22 mouse cellular contexts compared by ENCODE assay signal in genomic region chr13:100518191-100518590, GRCm38 (mm10). TPM values are rescaled to one million over a fixed set of nuclear protein-coding genes. Genes with fewer than 3 reads are reported as not detected.
DNase-seq lines count a peak whose midpoint lies in the region; ATAC-seq and TF ChIP-seq lines count a peak whose summit lies in the region.
"Had no signal": no experiment of that assay in that cellular context is flagged by ENCODE, and none has a peak within 500 bp of the region (broad histone marks: within the 10 kb centered on the region; RNA-seq: fewer than 3 reads in every experiment).

No protein-coding gene starts in this region.

- no peak overlapping the region for H3K4me3 ChIP-seq in kidney, embryonic 15.5 days (replicated peaks)
- no peak overlapping the region for H3K4me3 ChIP-seq in kidney, embryonic 14.5 days (ENCODE audit: low read length)
- no peak overlapping the region for H3K4me3 ChIP-seq in intestine, embryonic 15.5 days (replicated peaks)
- H3K4me3 ChIP-seq in stomach, postnatal 0 days (ENCODE audit: low read depth, low read length): no peak overlapping the region
- no peak overlapping the region for H3K4me3 ChIP-seq in forebrain, embryonic 11.5 days (ENCODE audit: low read depth, low read length)
- H3K4me3 ChIP-seq in hindbrain, embryonic 16.5 days (ENCODE audit: low read length): no peak overlapping the region
- H3K4me3 ChIP-seq: forebrain, embryonic 12.5 days; heart, embryonic 12.5 days; hindbrain, embryonic 15.5 days; left cerebral cortex, adult 2 months; liver, embryonic 15.5 days; megakaryocyte, embryonic 14.5 days had no signal

- TF ChIP-seq EP300 in stomach, postnatal 0 days (optimal IDR thresholded peaks at IDR 0.05): no peak

- H3K27me3 ChIP-seq in kidney, embryonic 15.5 days: no peaks in the 10 kb centered on the region
- H3K27me3 ChIP-seq in kidney, embryonic 14.5 days (ENCODE audit: control insufficient read depth, insufficient read depth, low read length): no peaks in the 10 kb centered on the region
- no peaks in the 10 kb centered on the region for H3K27me3 ChIP-seq in intestine, embryonic 15.5 days (replicated peaks)
- H3K27me3 ChIP-seq in stomach, postnatal 0 days (ENCODE audit: control insufficient read depth, insufficient read depth, low read length): no peaks in the 10 kb centered on the region
- H3K27me3 ChIP-seq in forebrain, embryonic 11.5 days (ENCODE audit: control insufficient read depth, insufficient read depth, low read length): no peaks in the 10 kb centered on the region
- no peaks in the 10 kb centered on the region for H3K27me3 ChIP-seq in hindbrain, embryonic 16.5 days (replicated peaks; ENCODE audit: control insufficient read depth, insufficient read depth, low read length)
- H3K27me3 ChIP-seq: forebrain, embryonic 12.5 days; heart, embryonic 12.5 days; hindbrain, embryonic 15.5 days; liver, embryonic 15.5 days had no signal

- H3K4me2 ChIP-seq in kidney, embryonic 15.5 days: no peak overlapping the region
- no peak overlapping the region for H3K4me2 ChIP-seq in kidney, embryonic 14.5 days (replicated peaks; ENCODE audit: low read depth, low read length)
- no peak overlapping the region; the same call in 1 of the 2 replicates for H3K4me2 ChIP-seq in intestine, embryonic 15.5 days (replicated peaks)
- no peak overlapping the region for H3K4me2 ChIP-seq in stomach, postnatal 0 days (replicated peaks; ENCODE audit: low read depth)
- no peak overlapping the region for H3K4me2 ChIP-seq in forebrain, embryonic 11.5 days (ENCODE audit: low read depth, low read length, severe bottlenecking)
- H3K4me2 ChIP-seq in hindbrain, embryonic 16.5 days (ENCODE audit: low read length): no peak overlapping the region
- H3K4me2 ChIP-seq: forebrain, embryonic 12.5 days; heart, embryonic 12.5 days; hindbrain, embryonic 15.5 days; liver, embryonic 15.5 days had no signal

- H3K9ac ChIP-seq in kidney, embryonic 15.5 days: no peak overlapping the region
- H3K9ac ChIP-seq in kidney, embryonic 14.5 days (ENCODE audit: low read depth, low read length): no peak overlapping the region
- H3K9ac ChIP-seq in intestine, embryonic 15.5 days: no peak overlapping the region
- H3K9ac ChIP-seq in stomach, postnatal 0 days (ENCODE audit: low read length): no peak overlapping the region
- no peak overlapping the region for H3K9ac ChIP-seq in forebrain, embryonic 11.5 days (ENCODE audit: low read length)
- H3K9ac ChIP-seq in hindbrain, embryonic 16.5 days (ENCODE audit: low read depth, low read length): no peak overlapping the region
- H3K9ac ChIP-seq: forebrain, embryonic 12.5 days; heart, embryonic 12.5 days; hindbrain, embryonic 15.5 days; liver, embryonic 15.5 days had no signal

- 60% methylated on average over 6 of the region's 6 CpGs for WGBS in kidney, embryonic 15.5 days
- 53% methylated on average over 6 of the region's 6 CpGs for WGBS in kidney, embryonic 14.5 days
- WGBS in intestine, embryonic 15.5 days: 54% methylated on average over 6 of the region's 6 CpGs
- 55% methylated on average over 6 of the region's 6 CpGs for WGBS in stomach, postnatal 0 days
- 89% methylated on average over 6 of the region's 6 CpGs for WGBS in forebrain, embryonic 11.5 days
- WGBS in hindbrain, embryonic 16.5 days: 87% methylated on average over 6 of the region's 6 CpGs

- no peak for TF ChIP-seq CTCF in stomach, postnatal 0 days (IDR thresholded peaks at IDR 0.05; ENCODE audit: low read depth)

- no peaks in the 10 kb centered on the region for H3K9me3 ChIP-seq in kidney, embryonic 15.5 days (replicated peaks)
- no peaks in the 10 kb centered on the region for H3K9me3 ChIP-seq in kidney, embryonic 14.5 days (ENCODE audit: control insufficient read depth, low read length)
- no peaks in the 10 kb centered on the region for H3K9me3 ChIP-seq in intestine, embryonic 15.5 days
- H3K9me3 ChIP-seq in stomach, postnatal 0 days (ENCODE audit: control insufficient read depth, low read length): no peaks in the 10 kb centered on the region
- no peaks in the 10 kb centered on the region for H3K9me3 ChIP-seq in forebrain, embryonic 11.5 days (ENCODE audit: control insufficient read depth, low read length)
- no peaks in the 10 kb centered on the region for H3K9me3 ChIP-seq in hindbrain, embryonic 16.5 days (ENCODE audit: control insufficient read depth, low read length)
- H3K9me3 ChIP-seq: forebrain, embryonic 12.5 days; heart, embryonic 12.5 days; hindbrain, embryonic 15.5 days; liver, embryonic 15.5 days; megakaryocyte, embryonic 14.5 days had no signal

- peaks cover 22% of the 10 kb centered on the region for H3K4me1 ChIP-seq in kidney, embryonic 15.5 days
- 0 out of 2 replicates have a peak, but pooled peaks cover 4% of the 10 kb centered on the region for H3K4me1 ChIP-seq in kidney, embryonic 14.5 days (ENCODE audit: control insufficient read depth, insufficient read depth, low read length)
- peaks cover 18% of the 10 kb centered on the region for H3K4me1 ChIP-seq in intestine, embryonic 15.5 days (replicated peaks)
- H3K4me1 ChIP-seq in stomach, postnatal 0 days (replicated peaks; ENCODE audit: control insufficient read depth, insufficient read depth): no peaks in the 10 kb centered on the region
- no peaks in the 10 kb centered on the region; the same call in 1 of the 2 replicates for H3K4me1 ChIP-seq in forebrain, embryonic 11.5 days (replicated peaks; ENCODE audit: control insufficient read depth, insufficient read depth, low read length)
- no peaks in the 10 kb centered on the region for H3K4me1 ChIP-seq in hindbrain, embryonic 16.5 days (ENCODE audit: control insufficient read depth, insufficient read depth, low read depth, low read length)
- H3K4me1 ChIP-seq: hindbrain, embryonic 15.5 days had no signal

- ATAC-seq in kidney, embryonic 15.5 days (replicated peaks; ENCODE audit: low FRiP score): no peak
- ATAC-seq in kidney, embryonic 14.5 days (ENCODE audit: low FRiP score, low TSS enrichment): no peak
- ATAC-seq in intestine, embryonic 15.5 days: peak; percentile 75
- no peak for ATAC-seq in stomach, postnatal 0 days (ENCODE audit: low FRiP score, low TSS enrichment)
- no peak for ATAC-seq in forebrain, embryonic 11.5 days (replicated peaks; ENCODE audit: low FRiP score)
- no peak for ATAC-seq in hindbrain, embryonic 16.5 days
- ATAC-seq: midbrain, embryonic 16.5 days had no signal

- H3K36me3 ChIP-seq in kidney, embryonic 15.5 days: no peaks in the 10 kb centered on the region
- H3K36me3 ChIP-seq in kidney, embryonic 14.5 days (ENCODE audit: control insufficient read depth, insufficient read depth, low read length): no peaks in the 10 kb centered on the region
- no peaks in the 10 kb centered on the region for H3K36me3 ChIP-seq in intestine, embryonic 15.5 days
- H3K36me3 ChIP-seq in stomach, postnatal 0 days (ENCODE audit: control insufficient read depth, insufficient read depth, low read length): no peaks in the 10 kb centered on the region
- H3K36me3 ChIP-seq in forebrain, embryonic 11.5 days (ENCODE audit: control insufficient read depth, insufficient read depth, low read length): no peaks in the 10 kb centered on the region
- no peaks in the 10 kb centered on the region for H3K36me3 ChIP-seq in hindbrain, embryonic 16.5 days (ENCODE audit: control insufficient read depth, insufficient read depth, low read length)
- H3K36me3 ChIP-seq: forebrain, embryonic 12.5 days; heart, embryonic 12.5 days; hindbrain, embryonic 15.5 days; liver, embryonic 15.5 days had no signal

- peak; percentile 31 for DNase-seq in lung, postnatal 36 days
- DNase-seq in lung, postnatal 14 days: no peak
- DNase-seq in stomach, postnatal 0 days (ENCODE audit: low spot score): no peak
- no peak for DNase-seq in forebrain, embryonic 11.5 days (ENCODE audit: low spot score)
- DNase-seq: adrenal gland, postnatal 10 days; cerebellum, adult 18-20 months; gastrocnemius, postnatal 25 days; heart, postnatal 36 days; kidney, postnatal 14 days; retina, postnatal 1 day; thymus, postnatal 14 days had no signal

- H3K27ac ChIP-seq in kidney, embryonic 15.5 days: peak overlapping the region; percentile 87
- no peak overlapping the region; the same call in 1 of the 2 replicates for H3K27ac ChIP-seq in kidney, embryonic 14.5 days (ENCODE audit: low read depth, low read length)
- H3K27ac ChIP-seq in intestine, embryonic 15.5 days: peak overlapping the region; percentile 81
- H3K27ac ChIP-seq in stomach, postnatal 0 days (replicated peaks): peak overlapping the region; percentile 64
- no peak overlapping the region for H3K27ac ChIP-seq in forebrain, embryonic 11.5 days (ENCODE audit: low read depth, low read length)
- no peak overlapping the region for H3K27ac ChIP-seq in hindbrain, embryonic 16.5 days (ENCODE audit: low read depth, low read length)
- H3K27ac ChIP-seq: forebrain, embryonic 12.5 days; hindbrain, embryonic 15.5 days; left cerebral cortex, adult 2 months; liver, embryonic 15.5 days had no signal

RNA-seq across cellular contexts. Expression of gene Gtf2h2, which starts 25.8 kb away (rescaled TPM):
- polyA plus RNA-seq in kidney, embryonic 15.5 days (2015; fragmentation: Nextera tagmentation; extraction: Ambion mirVana): 81.4 and 82.1 TPM in 2 replicates
- 86.3 and 94.4 TPM in 2 replicates for polyA plus RNA-seq in kidney, embryonic 14.5 days (2014; fragmentation: Nextera tagmentation; extraction: Ambion mirVana)
- 78.8 and 79.0 TPM in 2 replicates for polyA plus RNA-seq in intestine, embryonic 15.5 days (2015; fragmentation: Nextera tagmentation; extraction: Ambion mirVana)
- polyA plus RNA-seq in stomach, postnatal 0 days (2015; fragmentation: Nextera tagmentation; extraction: Ambion mirVana): 25.3 and 25.7 TPM in 2 replicates
- polyA plus RNA-seq in forebrain, embryonic 11.5 days (2014; fragmentation: Nextera tagmentation; extraction: Ambion mirVana): 82.6 and 105 TPM in 2 replicates
- polyA plus RNA-seq in hindbrain, embryonic 16.5 days (2015; fragmentation: Nextera tagmentation; extraction: Ambion mirVana): 68.3 and 69.2 TPM in 2 replicates

RNA-seq across cellular contexts. Expression of gene Ocln, which starts 34.3 kb away (rescaled TPM):
- polyA plus RNA-seq in kidney, embryonic 15.5 days (2015; fragmentation: Nextera tagmentation; extraction: Ambion mirVana): 26.1 and 27.4 TPM in 2 replicates
- polyA plus RNA-seq in kidney, embryonic 14.5 days (2014; fragmentation: Nextera tagmentation; extraction: Ambion mirVana): 15.8 and 32.7 TPM in 2 replicates
- polyA plus RNA-seq in intestine, embryonic 15.5 days (2015; fragmentation: Nextera tagmentation; extraction: Ambion mirVana): 86.9 and 89.1 TPM in 2 replicates
- 65.7 and 66.0 TPM in 2 replicates for polyA plus RNA-seq in stomach, postnatal 0 days (2015; fragmentation: Nextera tagmentation; extraction: Ambion mirVana)
- polyA plus RNA-seq in forebrain, embryonic 11.5 days (2014; fragmentation: Nextera tagmentation; extraction: Ambion mirVana): 2.6 and 2.9 TPM in 2 replicates
- 13.8 and 15.1 TPM in 2 replicates for polyA plus RNA-seq in hindbrain, embryonic 16.5 days (2015; fragmentation: Nextera tagmentation; extraction: Ambion mirVana)

Comparison
In these comparisons a context has a peak if more than half of its experiments do, and no peak if none do; other contexts are left out.
1. H3K27ac ChIP-seq: peak in kidney, embryonic 15.5 days (single experiment), intestine, embryonic 15.5 days (single experiment) and stomach, postnatal 0 days (single experiment); none in kidney, embryonic 14.5 days (single experiment), forebrain, embryonic 11.5 days (single experiment) and hindbrain, embryonic 16.5 days (single experiment).